Mouse (Mus musculus) mouse trophoblast stem cell (cell line): ENCODE measurements around the gene Kdm1a.

Experiments
- in situ Hi-C, 2 experiments: fragments of 300-500 bp; cut with MseI, MboI; formaldehyde crosslinking; loops; 2 replicates in 1 of 2; 3 replicates in 1 of 2; pipeline ENCODE4 v1.15.1; 2025

Gene Kdm1a

DNA sequence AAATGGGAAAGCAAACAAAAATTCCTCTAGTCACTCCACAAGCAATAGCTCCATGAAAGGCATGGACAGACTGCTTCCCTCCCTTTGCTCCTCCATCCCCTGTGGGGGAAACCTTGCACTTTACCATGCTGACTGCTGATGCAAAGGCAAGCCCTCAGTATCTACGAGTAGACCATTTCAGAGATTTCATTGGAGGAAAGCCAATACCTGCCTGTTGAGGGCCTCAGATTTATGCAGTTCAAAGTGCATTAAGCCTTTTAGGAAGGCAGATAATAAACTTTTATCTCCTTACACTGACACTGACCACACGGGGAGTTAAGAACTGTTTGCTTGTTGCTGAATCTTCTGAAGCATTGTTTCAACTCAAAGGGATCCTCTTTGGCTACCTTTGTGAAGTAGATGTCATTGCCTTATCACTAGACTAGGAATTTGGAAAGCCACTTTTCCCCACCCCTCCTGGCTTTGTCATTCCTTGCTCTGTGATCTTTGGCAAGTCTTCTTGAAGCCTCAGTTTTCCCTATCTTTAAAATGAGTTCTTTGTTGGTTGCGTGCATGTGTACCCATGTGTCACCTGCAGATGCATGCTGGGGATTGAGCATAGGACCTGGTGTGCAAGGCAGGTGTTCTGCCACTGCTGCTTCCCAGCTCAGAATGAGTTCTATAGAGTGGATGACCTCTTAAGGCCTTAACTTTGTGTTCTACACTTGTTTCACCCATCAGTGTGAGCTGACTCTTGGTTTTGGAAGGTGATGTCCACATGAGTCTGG is 56.1 kb downstream of the Kdm1a start:
- in situ Hi-C loops, result no loop called here

DNA sequence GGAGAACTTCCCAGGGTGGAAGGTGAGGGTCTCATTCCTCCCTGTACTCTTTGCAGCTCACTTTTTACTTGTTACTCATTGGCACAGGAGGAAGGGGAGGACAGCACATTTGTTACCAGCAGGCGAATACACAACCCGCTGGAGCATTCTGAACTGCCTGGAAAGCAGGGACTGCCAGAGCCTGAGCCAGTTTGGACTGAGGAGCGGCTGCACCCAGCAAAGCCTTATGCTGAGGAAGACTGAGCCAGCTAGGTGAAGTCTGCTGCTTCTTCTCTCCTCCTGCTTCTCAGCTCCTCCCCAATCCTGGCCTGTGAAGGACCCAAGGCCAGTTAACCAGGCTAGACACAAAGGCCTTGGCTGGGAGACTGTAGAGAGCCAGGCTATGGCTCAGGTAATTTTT is 57.4 kb downstream of the Kdm1a start:
- in situ Hi-C loops, result no loop called here

DNA sequence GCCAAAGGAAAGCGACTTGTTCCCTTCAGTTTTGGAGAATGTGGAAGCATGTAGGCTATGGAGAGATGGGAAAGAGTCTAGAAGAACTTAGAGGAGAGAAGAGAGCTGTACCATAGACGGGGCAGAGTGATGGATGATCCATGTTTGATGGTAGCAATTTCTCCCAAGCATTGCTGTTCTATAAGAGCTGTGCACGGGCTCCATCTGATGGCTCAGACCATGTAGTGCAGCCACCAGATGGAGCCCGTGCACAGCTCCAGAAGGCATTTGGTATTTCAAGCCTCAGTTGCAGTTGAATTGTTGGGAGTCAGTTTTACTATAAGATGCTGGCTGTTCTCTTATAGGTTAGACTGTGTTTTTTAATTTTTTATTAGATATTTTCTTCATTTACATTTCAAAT is 76.1 kb downstream of the Kdm1a start:
- in situ Hi-C loops, result no loop called here

DNA sequence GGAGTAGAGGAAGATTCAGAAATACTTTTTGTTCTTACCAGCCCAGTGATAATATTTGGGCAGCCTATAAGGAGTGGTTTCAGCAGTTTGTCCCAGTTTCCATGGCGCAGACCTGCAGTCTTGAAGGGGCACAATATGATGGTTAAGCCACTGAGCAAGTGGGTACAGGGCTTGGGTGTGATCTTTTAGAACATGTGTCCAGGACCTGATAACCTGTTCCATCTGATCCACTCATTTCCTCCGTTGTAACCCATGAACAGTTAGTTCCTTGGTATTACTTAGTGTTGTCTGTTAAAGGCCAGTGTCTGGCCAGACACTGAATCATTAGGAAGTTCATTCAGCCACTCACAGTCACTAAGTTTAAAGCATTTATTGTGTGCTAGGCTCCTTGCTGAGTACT is 78.2 kb downstream of the Kdm1a start:
- in situ Hi-C loops, result no loop called here

DNA sequence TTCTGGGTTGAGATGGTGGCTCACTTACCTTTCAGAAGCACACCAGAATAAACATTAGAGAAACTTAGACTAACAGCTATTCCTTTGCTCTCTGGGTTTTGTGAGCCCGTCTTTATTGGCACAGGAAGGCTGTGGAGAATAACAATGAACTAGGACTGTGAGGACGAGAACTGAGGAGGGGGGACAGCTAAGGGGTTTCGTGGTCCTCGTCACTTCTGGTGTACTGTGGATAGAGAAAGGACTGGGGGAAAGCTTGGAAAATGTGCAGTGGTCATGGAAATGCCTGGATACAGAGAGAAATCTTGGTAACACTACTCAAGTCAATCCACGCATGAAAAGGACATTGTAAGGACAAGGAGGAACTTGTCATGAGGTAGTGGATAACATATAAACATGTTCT is 80.6 kb downstream of the Kdm1a start:
- in situ Hi-C loops, result no loop called here

DNA sequence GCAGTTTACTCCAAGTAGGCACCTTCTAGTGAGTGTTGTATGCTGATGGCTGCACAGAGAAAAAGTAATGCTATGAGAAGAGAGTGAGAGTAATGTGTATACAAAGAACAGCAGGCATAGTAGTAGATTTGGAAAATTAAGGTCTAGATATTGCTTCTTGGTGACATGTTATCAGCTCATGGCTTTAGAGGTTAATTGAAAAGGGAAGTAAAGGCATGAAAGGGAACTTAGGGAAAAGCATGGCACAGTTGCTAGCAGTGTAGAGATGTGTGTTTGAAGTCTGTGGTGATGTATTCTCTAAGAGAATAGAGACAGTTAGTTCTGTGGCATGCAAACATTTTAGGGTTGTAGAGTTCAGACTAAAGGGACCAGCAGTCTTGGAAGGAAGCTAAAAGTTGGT is 82.7 kb downstream of the Kdm1a start:
- in situ Hi-C loops, result no loop called here

DNA sequence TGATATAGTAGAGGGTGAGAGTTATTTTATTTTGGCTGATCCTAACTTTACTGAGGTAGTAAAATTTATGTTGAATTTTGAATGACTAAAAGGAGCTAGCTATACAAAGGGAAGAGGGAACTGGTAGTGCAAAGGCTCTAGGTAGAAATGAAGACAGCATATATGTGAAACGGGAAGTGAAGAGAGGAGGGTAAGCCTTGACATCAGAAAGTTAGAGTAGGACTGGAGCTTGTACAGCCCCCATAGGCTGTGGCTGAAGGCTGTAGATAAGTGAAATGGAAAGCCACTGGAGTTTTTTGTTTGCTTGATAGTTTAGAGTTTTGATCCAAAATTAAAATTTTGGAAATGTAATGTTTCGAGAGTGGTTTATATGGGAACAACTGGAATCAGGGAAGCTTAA is 83.9 kb downstream of the Kdm1a start:
- in situ Hi-C loops, result no loop called here

DNA sequence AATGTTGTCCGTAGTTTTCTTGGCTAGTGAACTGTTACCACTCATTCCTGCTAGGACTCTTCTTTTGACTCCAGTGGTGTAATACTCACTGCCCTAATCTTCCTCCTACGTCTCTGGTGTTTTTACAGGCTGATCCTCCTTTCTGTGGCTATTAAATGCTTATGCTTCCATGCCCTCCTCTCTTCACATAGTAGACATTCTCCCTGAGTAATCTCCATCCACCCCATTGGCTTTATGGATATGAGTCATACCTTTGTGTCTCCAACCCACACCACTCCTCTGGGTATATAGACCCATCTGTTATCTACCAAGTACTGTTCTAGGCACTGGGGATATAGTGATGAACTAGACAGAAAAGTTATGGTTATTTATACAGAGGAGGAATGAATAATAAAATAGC is 84.4 kb downstream of the Kdm1a start:
- in situ Hi-C loops, result no loop called here

DNA sequence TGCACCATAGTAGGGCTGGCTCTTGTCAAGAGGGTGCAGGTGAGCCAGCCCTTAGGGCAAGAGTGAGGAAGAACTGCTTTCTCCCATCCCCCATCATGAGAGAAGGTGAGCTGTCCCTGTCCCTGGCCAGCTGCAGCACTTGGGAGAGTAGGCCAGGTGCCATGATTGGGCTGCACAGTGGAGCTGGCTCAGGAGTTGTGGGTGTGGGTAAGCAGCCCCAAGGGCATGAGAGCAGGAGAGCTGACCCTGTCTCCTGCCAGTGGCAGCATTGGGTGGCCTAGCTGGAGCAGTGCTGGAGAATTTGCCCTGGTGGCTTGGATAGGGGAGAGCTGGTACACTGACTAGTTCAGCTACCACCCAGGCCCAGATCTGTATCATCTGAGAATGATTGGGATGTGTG is 89.6 kb downstream of the Kdm1a start:
- in situ Hi-C loops, result no loop called here

DNA sequence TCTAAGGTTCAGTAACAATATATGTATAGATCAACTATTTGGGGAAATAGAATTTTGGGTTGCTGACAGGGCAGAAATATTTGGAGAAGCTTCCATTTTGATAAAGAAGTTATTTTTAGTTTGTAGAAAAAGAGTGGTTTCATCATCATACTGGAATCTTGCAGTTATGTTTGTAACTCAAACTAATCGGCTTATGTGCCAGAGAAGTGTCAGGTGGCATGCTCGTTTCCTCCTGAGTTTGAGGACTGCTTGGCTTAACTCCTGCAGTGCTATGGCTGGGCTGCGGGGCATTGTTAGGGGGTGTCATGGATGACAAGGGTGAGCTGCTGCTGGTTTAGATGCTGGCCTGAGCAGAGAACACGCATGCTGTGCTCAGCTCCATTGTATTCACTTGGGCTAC is 90.8 kb downstream of the Kdm1a start:
- in situ Hi-C loops, result no loop called here

DNA sequence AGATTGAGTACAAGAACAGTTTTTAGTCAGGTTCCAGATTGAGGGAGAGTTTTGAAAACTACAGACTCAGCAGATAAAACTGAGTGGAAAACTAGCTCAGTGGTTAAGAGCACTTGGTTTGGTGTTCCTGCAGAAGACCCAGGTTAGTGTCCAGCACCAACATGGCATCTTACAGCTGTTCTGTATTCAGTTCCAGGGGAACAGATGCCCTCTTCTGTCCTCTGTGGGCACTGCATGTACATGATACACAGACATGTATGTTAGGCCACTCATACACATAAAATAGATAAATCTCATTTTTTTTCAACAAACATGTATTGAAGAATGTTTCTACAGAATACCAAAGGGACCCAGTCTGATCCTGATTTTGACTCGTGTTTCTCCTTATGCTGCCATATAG is 92.7 kb downstream of the Kdm1a start:
- in situ Hi-C loops, result no loop called here

DNA sequence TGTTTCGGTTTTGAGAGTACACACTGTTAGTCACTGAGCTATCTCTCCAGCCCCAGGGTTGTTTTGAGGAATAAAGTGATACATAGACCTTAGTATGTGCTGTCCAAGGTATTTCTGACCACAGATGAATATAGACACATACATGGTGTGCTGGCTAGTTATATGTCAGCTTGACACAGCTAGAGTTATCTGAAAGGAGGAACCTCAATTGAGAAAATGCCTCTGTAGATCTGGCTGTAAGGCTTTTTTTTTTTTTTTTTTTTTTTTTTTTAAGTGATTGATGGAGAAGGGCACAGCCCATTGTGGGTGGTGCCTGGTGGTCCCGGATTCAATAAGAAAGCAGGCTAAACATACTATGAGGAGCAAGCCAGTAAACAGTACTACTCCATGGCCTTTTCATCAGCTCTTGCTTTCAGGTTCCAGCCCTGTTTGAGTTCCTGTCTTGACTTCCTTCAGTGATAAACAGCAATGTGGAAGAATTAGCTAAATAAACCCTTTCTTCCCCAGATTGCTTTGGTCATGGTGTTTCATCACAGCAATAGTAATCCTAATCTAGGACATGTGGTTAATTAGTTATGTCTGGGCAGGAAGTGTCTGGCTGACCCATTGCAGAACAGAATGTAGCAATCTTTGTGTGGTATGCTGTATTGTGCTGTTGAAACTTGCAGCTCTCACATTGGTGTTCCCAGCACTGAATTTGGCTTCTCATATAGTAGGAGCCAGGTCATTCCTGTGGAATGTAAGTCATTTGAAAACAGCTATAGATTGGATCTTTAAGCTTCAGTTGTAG is 96.9 kb downstream of the Kdm1a start:
- in situ Hi-C loops, result no loop called here
